Mouse (Mus musculus) CD8-positive naive resting alpha-beta T cell, adult 2 months (primary cell): ENCODE data around the gene Neurog2.

ENCODE experiments used
- DNase-seq, 2 experiments: peaks; one replicate each; pipeline ENCODE4 v3.0.0; 2022; ENCODE audit warnings: low read depth in 2 of 2, low spot score in 2 of 2

Neurog2 gene

GRCm38 (mm10) chr3:127633080-127634032, at the start of gene Neurog2:
Gene Neurog2, plus strand, starts transcription at chr3:127633135.
- peak; percentile 24 to 32 for DNase-seq

GRCm38 (mm10) chr3:127597136-127597535, 35.8 kb upstream of the Neurog2 start:
- DNase-seq, result no peak

GRCm38 (mm10) chr3:127608109-127608508, 24.8 kb upstream of the Neurog2 start:
- no peak for DNase-seq

- peak; percentile 78 to 83 for DNase-seq
These were observed 7.6 kb upstream of the Neurog2 start for GRCm38 (mm10) chr3:127625296-127625695.

GRCm38 (mm10) chr3:127625701-127626399, 7.1 kb upstream of the Neurog2 start:
- no peak for DNase-seq

GRCm38 (mm10) chr3:127626524-127626923, 6.4 kb upstream of the Neurog2 start:
- no peak for DNase-seq

- DNase-seq, result no peak
These were observed 5.6 kb upstream of the Neurog2 start for GRCm38 (mm10) chr3:127627151-127627955.

GRCm38 (mm10) chr3:127627956-127628310, 5.0 kb upstream of the Neurog2 start:
- no peak for DNase-seq

- no peak for DNase-seq
These were observed 4.4 kb upstream of the Neurog2 start for GRCm38 (mm10) chr3:127628311-127629184.

GRCm38 (mm10) chr3:127630190-127630589, 2.7 kb upstream of the Neurog2 start:
- no peak for DNase-seq

- no peak for DNase-seq
These were observed 2.1 kb upstream of the Neurog2 start for GRCm38 (mm10) chr3:127630735-127631372.

- no peak for DNase-seq
These were observed 1.4 kb upstream of the Neurog2 start for GRCm38 (mm10) chr3:127631582-127631981.

- DNase-seq, result no peak
These were observed 404 bp upstream of the Neurog2 start for GRCm38 (mm10) chr3:127632531-127632930.

- DNase-seq, result peak; percentile 69 to 71
These were observed 1.4 kb downstream of the Neurog2 start for GRCm38 (mm10) chr3:127634101-127634983.

GRCm38 (mm10) chr3:127634984-127635349, 2.0 kb downstream of the Neurog2 start:
- DNase-seq, result no peak

- DNase-seq, result peak; percentile 24 to 48
These were observed 7.2 kb downstream of the Neurog2 start for GRCm38 (mm10) chr3:127639875-127640761.

- no peak for DNase-seq
These were observed 8.1 kb downstream of the Neurog2 start for GRCm38 (mm10) chr3:127640762-127641700.
